Mouse (Mus musculus) olfactory bulb, adult 2 months (tissue): Measurements from ENCODE around the gene Bend6. TPM values are rescaled to one million over a fixed set of nuclear protein-coding genes. Genes with fewer than 3 reads are reported as not detected.

Source experiments
- H3K27ac ChIP-seq: fragments of 200-500 bp; 2 replicates; pipeline ENCODE4 v1.5.1; 2012; ENCODE audit warnings: low read depth, low read length; ENCODE audit not compliant: insufficient read depth
- H3K4me1 ChIP-seq: fragments of 200-500 bp; 2 replicates; pipeline ENCODE4 v1.6.1; 2012; ENCODE audit warnings: low read length; ENCODE audit not compliant: control insufficient read depth, insufficient read depth
- H3K4me3 ChIP-seq: fragments of 200-500 bp; 2 replicates; pipeline ENCODE4 v1.5.1; 2012; ENCODE audit warnings: mild to moderate bottlenecking, low read depth, low read length, moderate library complexity; ENCODE audit not compliant: insufficient read depth
- CTCF ChIP-seq: fragments of 200-500 bp; IDR thresholded peaks from 2 replicates; pipeline ENCODE4 v1.5.1; 2012; ENCODE audit warnings: low read depth, mild to moderate bottlenecking, low read length, moderate library complexity; ENCODE audit not compliant: insufficient read depth
- POLR2A ChIP-seq: fragments of 200-500 bp; IDR thresholded peaks from 2 replicates; pipeline ENCODE4 v1.6.1; 2012; ENCODE audit warnings: mild to moderate bottlenecking, low read depth, low read length, moderate library complexity; ENCODE audit not compliant: insufficient read depth
- WGBS: fragments of 180-500 bp; shearing (Covaris S2); methylation state at CpG from one replicate; pipeline ENCODE4 v1.1.7; 2018; 5-methylcytosine and 5-hydroxymethylcytosine counted together
- polyA plus RNA-seq: library from polyadenylated mRNA; stranded (reverse); fragments of >200 nt; gene quantifications from 2 replicates; pipeline ENCODE4 v1.2.4, GENCODE M21; 2012; ENCODE audit warnings: low replicate concordance; ENCODE audit not compliant: missing spikeins, insufficient read depth, insufficient read length

Gene Bend6
- polyA plus RNA-seq, 1 experiment: not detected

DNA sequence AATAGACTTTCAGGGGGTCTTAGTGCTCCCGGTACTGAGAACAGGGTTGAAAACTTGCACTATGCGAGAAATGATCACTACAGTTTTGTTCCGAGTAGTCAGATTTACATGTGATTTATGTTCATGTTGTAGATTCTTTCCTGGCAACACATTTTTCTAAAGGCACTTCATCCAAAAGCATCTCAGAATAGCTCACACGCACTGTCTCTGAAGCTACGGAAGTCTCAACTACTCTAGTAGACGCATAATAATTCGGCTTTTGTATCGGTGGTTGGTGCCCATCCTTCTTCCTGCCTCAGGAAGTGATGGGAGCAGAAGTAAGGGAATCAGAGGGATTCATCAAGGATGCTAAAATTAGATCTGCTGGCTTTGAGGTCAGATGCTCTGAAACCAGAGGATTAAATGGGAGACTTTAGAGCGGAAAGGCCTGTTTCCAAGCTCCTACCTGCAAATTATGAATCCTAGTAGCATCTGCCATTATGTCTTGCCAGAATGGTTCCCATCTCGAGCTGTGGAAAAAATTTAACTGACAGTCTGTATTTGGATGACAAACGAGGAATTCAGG, 32.8 kb upstream of the Bend6 start:
- Histone ChIP-seq H3K4me1 (peaks cover 4% of the 10 kb centered on the region), H3K4me3 (no peak overlapping the region), H3K27ac (no peak overlapping the region)
- WGBS: 82% methylated on average over 11 of the region's 11 CpGs
- TF ChIP-seq CTCF: no peak
- no peak for TF ChIP-seq POLR2A

GRCm38 (mm10) chr1:33939828-33940227, 32.2 kb upstream of the Bend6 start:
- WGBS: 82% methylated on average over 5 of the region's 5 CpGs
- Histone ChIP-seq H3K27ac (no peak overlapping the region), H3K4me3 (no peak overlapping the region)

DNA sequence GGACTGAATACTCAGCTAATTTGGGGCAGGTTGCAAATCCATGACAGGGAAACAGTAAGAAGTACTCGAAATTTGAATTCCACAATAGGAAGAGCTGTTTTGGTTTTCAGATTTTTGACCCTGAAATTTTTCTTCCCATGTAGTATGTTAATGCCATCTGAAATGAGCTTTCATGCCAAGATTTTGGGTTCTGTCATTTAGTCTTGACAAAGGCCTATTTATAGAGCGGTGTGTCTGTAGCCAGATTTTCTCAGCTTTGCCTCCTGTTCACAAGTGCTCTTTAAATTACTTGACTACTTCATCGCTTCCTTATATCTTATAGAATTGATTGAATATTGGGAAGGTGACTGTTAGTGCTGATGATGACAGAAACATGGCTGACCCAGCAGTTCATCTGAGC, 28.3 kb upstream of the Bend6 start:
- no peak overlapping the region for H3K27ac ChIP-seq
- H3K4me3 ChIP-seq: no peak overlapping the region
- TF ChIP-seq POLR2A (no peak), CTCF (no peak)
- H3K4me1 ChIP-seq: no peaks in the 10 kb centered on the region
- 83% methylated on average over 3 of the region's 3 CpGs for WGBS

More at GRCm38 (mm10) chr1:33939828-33940227, 32.2 kb upstream of the Bend6 start:
- TF ChIP-seq CTCF: no peak
- TF ChIP-seq POLR2A: no peak
- H3K4me1 ChIP-seq: peaks cover under 1% of the 10 kb centered on the region; the same call in 1 of the 2 replicates

DNA sequence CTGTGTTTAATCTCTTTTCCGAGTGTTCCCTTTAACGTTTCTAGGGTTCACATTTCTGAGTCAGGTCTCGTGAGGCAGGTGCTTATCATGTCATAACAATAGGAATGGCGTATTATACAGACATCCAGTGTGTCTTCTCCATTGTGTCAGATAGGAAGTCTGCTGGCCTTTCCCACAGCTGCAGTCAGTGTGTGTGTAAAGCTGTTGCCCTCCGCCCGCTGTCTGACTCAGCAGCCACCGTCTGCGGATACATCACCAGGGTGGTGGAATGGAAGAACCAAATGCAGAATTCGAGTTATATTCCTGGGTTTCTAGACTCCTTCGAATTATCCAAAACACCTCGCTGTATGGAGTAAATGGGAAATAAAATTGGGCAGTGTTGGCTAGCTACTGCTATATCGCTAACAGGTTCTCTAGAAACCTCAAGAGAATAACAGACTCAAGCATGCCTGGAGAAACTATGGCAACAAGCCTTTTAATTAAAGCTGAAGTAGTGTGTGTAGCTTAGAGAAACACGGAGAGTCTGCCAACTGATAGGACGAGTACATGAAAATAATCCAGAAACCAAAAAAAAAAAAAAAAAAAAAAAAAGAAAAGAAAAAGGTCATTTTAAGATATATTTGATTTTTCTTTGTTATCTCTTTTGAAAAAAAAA, 25.4 kb upstream of the Bend6 start:
- Histone ChIP-seq H3K4me1 (no peaks in the 10 kb centered on the region), H3K4me3 (no peak overlapping the region), H3K27ac (no peak overlapping the region)
- TF ChIP-seq POLR2A (no peak), CTCF (no peak)
- 29% methylated on average over 14 of the region's 14 CpGs for WGBS

GRCm38 (mm10) chr1:33932196-33932595, 24.6 kb upstream of the Bend6 start:
- Histone ChIP-seq H3K4me1 (no peaks in the 10 kb centered on the region), H3K27ac (no peak overlapping the region), H3K4me3 (no peak overlapping the region)
- no peak for TF ChIP-seq CTCF
- TF ChIP-seq POLR2A: no peak
- 96% methylated on average over 3 of the region's 3 CpGs for whole genome bisulfite sequencing

DNA sequence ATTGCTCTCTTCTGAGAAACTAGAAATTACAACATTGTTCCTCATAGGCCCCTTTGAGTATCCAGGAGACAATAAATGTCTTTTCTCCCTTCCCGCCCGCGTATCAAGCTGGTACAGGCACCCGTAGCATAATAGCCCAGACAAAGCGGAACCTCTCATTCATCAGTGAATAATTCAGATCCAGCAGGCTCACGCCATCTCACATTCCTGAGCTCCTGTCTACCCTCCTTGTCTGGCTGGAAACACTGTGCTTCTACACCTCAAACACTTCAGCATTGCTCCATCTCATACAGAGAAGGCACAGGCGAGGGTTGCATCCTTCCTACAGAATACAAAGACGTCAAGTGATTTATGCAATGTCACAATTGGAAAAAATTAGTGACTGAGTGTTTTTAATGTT, 24.2 kb upstream of the Bend6 start:
- Histone ChIP-seq H3K4me3 (no peak overlapping the region), H3K4me1 (no peaks in the 10 kb centered on the region), H3K27ac (no peak overlapping the region)
- TF ChIP-seq CTCF (no peak), POLR2A (no peak)
- WGBS: 89% methylated on average over 8 of the region's 8 CpGs

DNA sequence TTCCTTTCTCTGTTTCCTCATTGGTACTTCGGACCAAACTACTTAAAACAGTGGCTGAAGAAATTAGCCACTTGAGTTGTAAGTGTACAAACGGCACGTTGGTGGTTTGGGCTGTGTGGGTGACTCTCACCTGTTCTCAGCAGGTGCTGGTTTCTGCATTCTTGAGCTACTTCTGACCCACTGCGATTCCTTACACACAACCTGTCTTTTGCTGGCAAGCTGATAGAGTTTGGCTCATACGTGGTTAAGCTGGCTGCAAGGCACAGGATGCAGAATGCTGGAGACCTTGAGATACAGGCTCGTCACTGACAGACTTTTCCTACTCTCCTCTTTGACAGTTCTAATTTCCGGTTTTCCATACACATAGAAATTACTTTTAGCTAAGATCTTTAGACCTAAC, 19.9 kb upstream of the Bend6 start:
- no peak overlapping the region for H3K27ac ChIP-seq
- 94% methylated on average over 7 of the region's 7 CpGs for WGBS
- no peak overlapping the region for H3K4me3 ChIP-seq
- TF ChIP-seq CTCF (no peak), POLR2A (no peak)
- H3K4me1 ChIP-seq: no peaks in the 10 kb centered on the region

DNA sequence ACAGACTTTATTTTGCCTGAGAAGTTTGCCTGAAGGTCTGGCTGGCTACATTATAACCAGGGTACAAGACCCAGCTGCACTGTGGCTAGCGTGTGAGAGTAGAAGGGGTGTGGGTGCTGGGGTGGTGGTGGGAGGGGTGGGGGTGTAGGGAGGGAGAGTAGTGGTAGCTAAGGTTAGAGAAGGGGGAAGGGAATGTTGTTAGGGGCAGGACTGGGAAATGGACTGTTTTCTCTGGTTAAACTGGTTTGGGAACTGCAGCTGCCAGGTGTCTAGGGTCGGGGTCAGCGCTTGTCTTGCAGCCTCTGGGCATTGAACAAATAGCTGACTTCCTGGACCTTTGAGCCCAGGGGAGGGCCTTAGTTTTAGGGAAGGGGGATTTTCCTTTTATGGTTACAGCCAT, 17.7 kb upstream of the Bend6 start:
- H3K27ac ChIP-seq: no peak overlapping the region
- H3K4me3 ChIP-seq: no peak overlapping the region
- TF ChIP-seq CTCF (no peak), POLR2A (no peak)
- no peaks in the 10 kb centered on the region for H3K4me1 ChIP-seq
- 82% methylated on average over 3 of the region's 3 CpGs for WGBS

DNA sequence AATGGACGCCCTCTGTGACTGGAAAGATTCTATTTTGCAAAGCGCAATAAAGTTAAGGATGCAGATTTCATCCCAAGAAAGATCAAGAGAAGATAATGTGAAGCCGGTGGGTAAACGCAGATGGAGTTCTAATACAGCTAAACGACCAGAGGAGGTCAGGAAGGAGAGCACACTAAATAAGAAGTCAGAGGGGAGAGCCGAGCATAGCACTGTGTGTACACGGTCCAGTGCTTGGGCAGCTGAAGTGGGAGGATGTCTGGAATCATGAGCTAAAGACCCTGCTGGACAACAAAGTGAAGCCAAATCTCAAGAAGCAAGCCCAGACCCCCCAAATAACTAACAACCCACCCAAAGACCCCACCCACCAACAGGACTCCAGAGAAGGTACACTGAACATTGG, 15.4 kb upstream of the Bend6 start:
- WGBS: 79% methylated on average over 7 of the region's 7 CpGs

More for the DNA sequence above, 15.4 kb upstream of the Bend6 start:
- Histone ChIP-seq H3K27ac (no peak overlapping the region), H3K4me3 (no peak overlapping the region), H3K4me1 (no peaks in the 10 kb centered on the region)
- no peak for TF ChIP-seq CTCF
- TF ChIP-seq POLR2A: no peak
